ENCODE assay signal across 8 mouse cellular contexts in the genomic region with DNA sequence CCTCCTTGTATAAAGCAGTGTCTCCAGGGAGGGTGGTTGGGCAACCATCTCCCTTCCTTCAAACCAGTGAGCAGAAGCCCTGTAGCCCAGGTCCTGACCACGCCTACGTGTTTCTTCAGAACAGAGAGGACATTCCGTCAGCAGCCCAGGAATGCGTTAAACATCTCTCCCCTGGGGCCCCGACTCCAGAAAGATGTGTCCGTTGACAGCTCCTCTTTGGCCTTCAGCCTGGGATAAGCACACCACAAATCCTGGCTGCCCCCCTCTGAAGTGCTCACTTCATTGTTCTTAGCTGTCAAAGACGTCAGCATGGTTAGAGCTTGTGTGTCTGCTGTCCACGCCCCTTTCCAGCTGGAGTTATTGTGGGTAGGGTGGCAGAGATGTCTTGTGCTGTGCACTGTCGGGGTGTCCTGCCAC. TPM values are rescaled to one million over a fixed set of nuclear protein-coding genes. Genes with fewer than 3 reads are reported as not detected.
DNase-seq lines count a peak whose midpoint lies in the region; ATAC-seq and TF ChIP-seq lines count a peak whose summit lies in the region.

No protein-coding gene starts in this region.

- no peaks in the 10 kb centered on the region for H3K9me3 ChIP-seq in kidney, embryonic 15.5 days (replicated peaks)

- no peak overlapping the region for H3K27ac ChIP-seq in kidney, embryonic 15.5 days
- H3K27ac ChIP-seq in small intestine, adult 2 months (ENCODE audit: insufficient read depth, low read depth, low read length) = peak overlapping the region; percentile 91

- TF ChIP-seq POLR2A in small intestine, adult 2 months (IDR thresholded peaks at IDR 0.05; ENCODE audit: low read depth, low read length) = no peak

- H3K36me3 ChIP-seq in kidney, embryonic 15.5 days = no peaks in the 10 kb centered on the region
- no peaks in the 10 kb centered on the region for H3K36me3 ChIP-seq in small intestine, adult 2 months (ENCODE audit: control insufficient read depth, insufficient read depth, low read length)

- 0 out of 2 replicates have a peak overlapping the region, but pooled peaks have one; percentile 20 for H3K4me2 ChIP-seq in kidney, embryonic 15.5 days

- peaks cover 18% of the 10 kb centered on the region for H3K27me3 ChIP-seq in kidney, embryonic 15.5 days
- H3K27me3 ChIP-seq in small intestine, adult 2 months (ENCODE audit: control insufficient read depth, insufficient read depth, low read length) = no peaks in the 10 kb centered on the region; the same call in 1 of the 2 replicates

- peak; percentile 93 for ATAC-seq in granulocyte monocyte progenitor cell, adult 5-6 weeks (replicated peaks; ENCODE audit: poor library complexity, severe bottlenecking)
- ATAC-seq in kidney, embryonic 15.5 days (replicated peaks; ENCODE audit: low FRiP score) = no peak
- no peak for ATAC-seq in frontal cortex, adult (ENCODE audit: low TSS enrichment)

- TF ChIP-seq CTCF in small intestine, adult 2 months (IDR thresholded peaks at IDR 0.05; ENCODE audit: extremely low read depth, insufficient read length, insufficient replicate concordance, low read depth, low read length) = no peak

- H3K4me1 ChIP-seq in kidney, embryonic 15.5 days = peaks cover 7% of the 10 kb centered on the region; the same call in 1 of the 2 replicates
- peaks cover 35% of the 10 kb centered on the region; the same call in 1 of the 2 replicates for H3K4me1 ChIP-seq in small intestine, adult 2 months (ENCODE audit: control insufficient read depth, insufficient read depth, insufficient read length, low read length)

- DNase-seq in 3T3-L1 (ENCODE audit: low read depth, low spot score) (peak; percentile 100), NIH3T3 (ENCODE audit: low read depth) (peak; percentile 98)
- no peak for DNase-seq in urinary bladder, postnatal 4 days (ENCODE audit: low spot score in 2 of 2)
- DNase-seq in layer of hippocampus, adult 9-10 months (ENCODE audit: low spot score) = no peak

- H3K9ac ChIP-seq in kidney, embryonic 15.5 days = no peak overlapping the region

- H3K4me3 ChIP-seq in kidney, embryonic 15.5 days (replicated peaks) = no peak overlapping the region
- H3K4me3 ChIP-seq in small intestine, adult 2 months (ENCODE audit: low read depth, low read length) = peak overlapping the region; percentile 44

- WGBS in kidney, embryonic 15.5 days = 21% methylated on average over 9 of the region's 9 CpGs
- 2% methylated on average over 9 of the region's 9 CpGs for WGBS in small intestine, adult 2 months

RNA-seq across cellular contexts. Expression of a gene that starts 3.9 kb away (rescaled TPM):
- total RNA-seq in granulocyte monocyte progenitor cell, adult 5-6 weeks (2014; fragmentation: Nextera tagmentation) = 12.9 and 25.6 TPM in 2 replicates
- total RNA-seq in granulocyte monocyte progenitor cell, adult 5-6 weeks (2017) = 2.3 and 2.5 TPM in 2 replicates
- 6.5 and 7.2 TPM in 2 replicates for polyA plus RNA-seq in kidney, embryonic 15.5 days (2015; fragmentation: Nextera tagmentation; extraction: Ambion mirVana)
- polyA plus RNA-seq in small intestine, adult 2 months (2012; rRNA removed) = 100 and 151 TPM in 2 replicates

RNA-seq across cellular contexts. Expression of a gene that starts 49.7 kb away (rescaled TPM):
- 48.8 and 61.7 TPM in 2 replicates for total RNA-seq in granulocyte monocyte progenitor cell, adult 5-6 weeks (2014; fragmentation: Nextera tagmentation)
- total RNA-seq in granulocyte monocyte progenitor cell, adult 5-6 weeks (2017) = 29.0 and 32.7 TPM in 2 replicates
- 46.5 and 51.7 TPM in 2 replicates for polyA plus RNA-seq in kidney, embryonic 15.5 days (2015; fragmentation: Nextera tagmentation; extraction: Ambion mirVana)
- 7.1 and 8.6 TPM in 2 replicates for polyA plus RNA-seq in small intestine, adult 2 months (2012; rRNA removed)

Comparison
In these comparisons a context has a peak if more than half of its experiments do, and no peak if none do; other contexts are left out.
1. DNase-seq: peak in 3T3-L1 (single experiment) and NIH3T3 (single experiment); none in urinary bladder, postnatal 4 days (0 of 2) and layer of hippocampus, adult 9-10 months (single experiment).
2. RNA of a gene that starts 3.9 kb away (polyA plus RNA-seq): 100 to 151 TPM in small intestine, adult 2 months; 6.5 to 7.2 TPM in kidney, embryonic 15.5 days; every median in the first group is over 10 times any median in the second.